Mouse (Mus musculus) ES-Bruce4 (cell line): ENCODE measurements around the gene Dlgap1.

Source experiments
- CTCF ChIP-seq: IDR thresholded peaks from one replicate; pipeline ENCODE4 v1.8.1; 2011; ENCODE audit warnings: low read depth, low read length
- POLR2A ChIP-seq: IDR thresholded peaks from one replicate; pipeline ENCODE4 v1.8.1; 2011; ENCODE audit warnings: low read length; ENCODE audit not compliant: insufficient read depth

GRCm38 (mm10) chr17:70848511-70849398 lies 879.9 kb downstream of the Dlgap1 start:
- TF ChIP-seq CTCF (no peak), POLR2A (no peak)
